Mouse (Mus musculus): ENCODE results near the gene Tjp1.

The Tjp1 gene

GRCm38 (mm10) chr7:65484170-65484778 lies 43.3 kb downstream of the Tjp1 start:
- DNase-seq = no peak

GRCm38 (mm10) chr7:65482216-65482615 lies 45.4 kb downstream of the Tjp1 start:
- DNase-seq = no peak

- DNase-seq = no peak
These were observed 55.5 kb downstream of the Tjp1 start for GRCm38 (mm10) chr7:65472048-65472447.

- DNase-seq = no peak
These were observed 56.2 kb downstream of the Tjp1 start for GRCm38 (mm10) chr7:65471406-65471805.

- no peak for DNase-seq
These were observed 57.4 kb downstream of the Tjp1 start for GRCm38 (mm10) chr7:65470214-65470613.

GRCm38 (mm10) chr7:65469666-65470065 lies 57.9 kb downstream of the Tjp1 start:
- DNase-seq = no peak

GRCm38 (mm10) chr7:65468191-65468590 lies 59.4 kb downstream of the Tjp1 start:
- no peak for DNase-seq

- DNase-seq = no peak
These were observed 60.1 kb downstream of the Tjp1 start for GRCm38 (mm10) chr7:65467306-65468021.

GRCm38 (mm10) chr7:65466137-65466536 lies 61.4 kb downstream of the Tjp1 start:
- DNase-seq = no peak

- no peak for DNase-seq
These were observed 63.0 kb downstream of the Tjp1 start for GRCm38 (mm10) chr7:65464518-65465037.

GRCm38 (mm10) chr7:65463438-65463837 lies 64.1 kb downstream of the Tjp1 start:
- no peak for DNase-seq

- no peak for DNase-seq
These were observed 66.2 kb downstream of the Tjp1 start for GRCm38 (mm10) chr7:65461412-65461811.

- no peak for DNase-seq
These were observed 67.4 kb downstream of the Tjp1 start for GRCm38 (mm10) chr7:65460196-65460595.

- DNase-seq = no peak
These were observed 71.5 kb downstream of the Tjp1 start for GRCm38 (mm10) chr7:65456031-65456430.

- no peak for DNase-seq
These were observed 72.4 kb downstream of the Tjp1 start for GRCm38 (mm10) chr7:65455208-65455607.

- no peak for DNase-seq
These were observed 73.3 kb downstream of the Tjp1 start for GRCm38 (mm10) chr7:65454269-65454668.

GRCm38 (mm10) chr7:65452246-65452645 lies 75.3 kb downstream of the Tjp1 start:
- DNase-seq = no peak

- no peak for DNase-seq
These were observed 77.4 kb downstream of the Tjp1 start for GRCm38 (mm10) chr7:65450158-65450557.

- DNase-seq = no peak
These were observed 86.1 kb downstream of the Tjp1 start for GRCm38 (mm10) chr7:65441505-65441904.

- no peak for DNase-seq
These were observed 88.1 kb downstream of the Tjp1 start for GRCm38 (mm10) chr7:65439518-65439917.

- DNase-seq = no peak
These were observed 89.4 kb downstream of the Tjp1 start for GRCm38 (mm10) chr7:65438146-65438545.

GRCm38 (mm10) chr7:65436921-65437320 lies 90.7 kb downstream of the Tjp1 start:
- no peak for DNase-seq

- no peak for DNase-seq
These were observed 96.4 kb downstream of the Tjp1 start for GRCm38 (mm10) chr7:65431018-65431695.

GRCm38 (mm10) chr7:65430401-65430800 lies 97.2 kb downstream of the Tjp1 start:
- DNase-seq = no peak
